Mouse (Mus musculus): ENCODE measurements around the gene Rnf185.

DNA sequence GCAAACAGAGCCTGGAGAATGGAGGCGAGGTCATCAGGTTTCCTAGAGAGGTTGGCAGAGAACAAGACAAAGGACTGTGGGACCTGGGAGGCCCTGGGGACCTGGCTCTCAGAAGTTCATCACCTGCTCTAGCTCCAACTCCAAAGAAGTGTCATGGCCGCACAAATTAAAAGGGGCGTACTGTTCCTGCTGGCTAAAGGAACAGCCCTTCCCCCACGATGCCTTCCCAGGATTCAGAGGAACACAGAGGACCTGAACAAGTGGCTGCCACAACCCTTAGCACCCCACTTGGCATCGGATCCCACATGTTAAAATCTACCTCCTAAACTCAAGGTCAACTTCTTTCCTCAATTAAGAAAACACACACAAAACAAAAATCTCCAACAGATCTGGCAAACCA lies 82.7 kb downstream of the Rnf185 start:
- TF ChIP-seq EP300 (optimal IDR thresholded peaks at IDR 0.05), result no peak
- TF ChIP-seq CTCF (IDR thresholded peaks at IDR 0.05; ENCODE audit: low read depth), result no peak
